8 mouse cellular contexts compared by ENCODE assay signal in genomic region chr6:72234372-72235097, GRCm38 (mm10). TPM values are rescaled to one million over a fixed set of nuclear protein-coding genes. Genes with fewer than 3 reads are reported as not detected.
A peak's percentile ranks its signal among the peaks of the same experiment; 100 is the strongest.
DNase-seq lines count a peak whose midpoint lies in the region; ATAC-seq and TF ChIP-seq lines count a peak whose summit lies in the region.

No protein-coding gene starts in this region.

- ATAC-seq in heart, postnatal 0 days (ENCODE audit: insufficient read depth, low read depth), result peak; percentile 18; the same call in 1 of the 2 replicates
- no peak for ATAC-seq in limb, embryonic 15.5 days (ENCODE audit: insufficient number of reproducible peaks, low FRiP score, low TSS enrichment, low read depth)
- peak; percentile 62 for ATAC-seq in neural tube, embryonic 11.5 days (ENCODE audit: insufficient read depth, low FRiP score, low TSS enrichment)

- no peak; the same call in 1 of the 2 replicates for TF ChIP-seq CTCF in heart, postnatal 0 days (IDR thresholded peaks at IDR 0.05; ENCODE audit: low read depth)

- H3K27ac ChIP-seq in heart, postnatal 0 days (ENCODE audit: low read depth), result peak overlapping the region; percentile 65
- H3K27ac ChIP-seq in limb, embryonic 15.5 days, result peak overlapping the region; percentile 80
- H3K27ac ChIP-seq in neural tube, embryonic 11.5 days (ENCODE audit: low read depth, low read length), result peak overlapping the region; percentile 39; the same call in 1 of the 2 replicates

- TF ChIP-seq EP300 in heart, postnatal 0 days (IDR thresholded peaks at IDR 0.05; ENCODE audit: low read depth), result no peak

- peaks cover 20% of the 10 kb centered on the region for H3K4me1 ChIP-seq in heart, postnatal 0 days (ENCODE audit: control insufficient read depth, insufficient read depth)
- H3K4me1 ChIP-seq in limb, embryonic 15.5 days, result peaks cover 94% of the 10 kb centered on the region
- H3K4me1 ChIP-seq in neural tube, embryonic 11.5 days (ENCODE audit: control insufficient read depth, insufficient read depth, low read length), result peaks cover 21% of the 10 kb centered on the region

- DNase-seq in adrenal gland, adult 2 months, result peak; percentile 57
- DNase-seq in adrenal gland, adult 8-10 months, result no peak
- DNase-seq in thymus, postnatal 4 days, result peak; percentile 48
- no peak for DNase-seq in thymus, postnatal 14 days
- no peak for DNase-seq in heart, postnatal 0 days (ENCODE audit: low spot score)
- DNase-seq in neural tube, embryonic 11.5 days (ENCODE audit: low spot score), result peak; percentile 78
- no peak for DNase-seq in urinary bladder, postnatal 10 days (ENCODE audit: low spot score)

- peak overlapping the region; percentile 95 for H3K4me2 ChIP-seq in heart, postnatal 0 days (ENCODE audit: low read depth, low read length)
- peak overlapping the region; percentile 97 for H3K4me2 ChIP-seq in limb, embryonic 15.5 days
- peak overlapping the region; percentile 99 for H3K4me2 ChIP-seq in neural tube, embryonic 11.5 days (ENCODE audit: low read depth)

- H3K4me3 ChIP-seq in heart, postnatal 0 days (ENCODE audit: low read depth, low read length), result peak overlapping the region; percentile 68
- peak overlapping the region; percentile 70 for H3K4me3 ChIP-seq in limb, embryonic 15.5 days
- peak overlapping the region; percentile 52 for H3K4me3 ChIP-seq in neural tube, embryonic 11.5 days (ENCODE audit: low read depth, low read length)

- no peaks in the 10 kb centered on the region for H3K27me3 ChIP-seq in heart, postnatal 0 days (ENCODE audit: control insufficient read depth, insufficient read depth, low read length)
- H3K27me3 ChIP-seq in limb, embryonic 15.5 days, result peaks cover 16% of the 10 kb centered on the region
- H3K27me3 ChIP-seq in neural tube, embryonic 11.5 days (ENCODE audit: control insufficient read depth, insufficient read depth, low read length), result peaks cover 33% of the 10 kb centered on the region

- no peaks in the 10 kb centered on the region for H3K36me3 ChIP-seq in heart, postnatal 0 days (replicated peaks; ENCODE audit: control insufficient read depth, insufficient read depth, low read length)
- H3K36me3 ChIP-seq in limb, embryonic 15.5 days, result no peaks in the 10 kb centered on the region
- no peaks in the 10 kb centered on the region for H3K36me3 ChIP-seq in neural tube, embryonic 11.5 days (ENCODE audit: control insufficient read depth, insufficient read depth, low read length)

- WGBS in heart, postnatal 0 days, result under 1% methylated on average over 79 of the region's 79 CpGs
- under 1% methylated on average over 79 of the region's 79 CpGs for WGBS in limb, embryonic 15.5 days
- under 1% methylated on average over 79 of the region's 79 CpGs for WGBS in neural tube, embryonic 11.5 days

- H3K9ac ChIP-seq in heart, postnatal 0 days (replicated peaks; ENCODE audit: low read depth, low read length), result peak overlapping the region; percentile 54
- H3K9ac ChIP-seq in limb, embryonic 15.5 days, result peak overlapping the region; percentile 58
- peak overlapping the region; percentile 59 for H3K9ac ChIP-seq in neural tube, embryonic 11.5 days (ENCODE audit: low read length)

- no peaks in the 10 kb centered on the region for H3K9me3 ChIP-seq in heart, postnatal 0 days (replicated peaks; ENCODE audit: control insufficient read depth, low read length)
- H3K9me3 ChIP-seq in limb, embryonic 15.5 days, result no peaks in the 10 kb centered on the region
- no peaks in the 10 kb centered on the region for H3K9me3 ChIP-seq in neural tube, embryonic 11.5 days (ENCODE audit: control insufficient read depth, low read length)

RNA-seq across cellular contexts. Expression of gene Atoh8, which starts 0.8 kb away (rescaled TPM):
- total RNA-seq in adrenal gland, adult 2 months (2021), result 1 to 10 TPM; 2.3 to 3.1 TPM
- polyA plus RNA-seq in adrenal gland, adult 2 months (2012; rRNA removed), result 5.5 and 8.3 TPM in 2 replicates
- total RNA-seq in adrenal gland, adult 8-10 months (2022), result 1 to 10 TPM; 1.8 to 3.9 (median 2.2) TPM
- total RNA-seq in heart, postnatal 0 days (2014; rRNA removed; ENCODE audit: low replicate concordance), result 4.5 and 14.7 TPM in 2 replicates
- polyA plus RNA-seq in heart, postnatal 0 days (2015; fragmentation: Nextera tagmentation; extraction: Ambion mirVana), result 7.1 and 8.6 TPM in 2 replicates
- 17.0 and 20.2 TPM in 2 replicates for polyA plus RNA-seq in limb, embryonic 15.5 days (2015; fragmentation: Nextera tagmentation; extraction: Ambion mirVana)
- 8.5 and 9.4 TPM in 2 replicates for polyA plus RNA-seq in neural tube, embryonic 11.5 days (2014; fragmentation: Nextera tagmentation; extraction: Ambion mirVana)

Comparison
In these comparisons a context has a peak if more than half of its experiments do, and no peak if none do; other contexts are left out.
1. DNase-seq: peak in adrenal gland, adult 2 months (single experiment), thymus, postnatal 4 days (single experiment) and neural tube, embryonic 11.5 days (single experiment); none in adrenal gland, adult 8-10 months (single experiment), thymus, postnatal 14 days (single experiment), heart, postnatal 0 days (single experiment) and urinary bladder, postnatal 10 days (single experiment).
2. Peak in every context shown above with its lines, with median percentiles within 50 percentile points of each other: H3K27ac ChIP-seq, H3K4me2 ChIP-seq, H3K4me3 ChIP-seq and H3K9ac ChIP-seq.